Mouse (Mus musculus): ENCODE results near the gene Aup1.
A peak's percentile ranks its signal among the peaks of the same experiment; 100 is the strongest.

Aup1 gene

GRCm38 (mm10) chr6:83101688-83102556 lies 47.6 kb downstream of the Aup1 start:
- DNase-seq (ENCODE audit: low read depth in 1 of 2, low spot score in 2 of 2) = peak in 1 of 2 experiments; percentile 27

GRCm38 (mm10) chr6:83103130-83103650 lies 48.9 kb downstream of the Aup1 start:
- no peak for DNase-seq (ENCODE audit: low read depth in 1 of 2, low spot score in 2 of 2)

- no peak for DNase-seq (ENCODE audit: low read depth in 1 of 2, low spot score in 2 of 2)
Observed at GRCm38 (mm10) chr6:83104158-83104557, 49.8 kb downstream of the Aup1 start.

All from monocyte, adult 2 months (primary cell).